Mouse (Mus musculus) cerebellum, postnatal 4 days (tissue): ENCODE results near the gene Olfr2.
"Not testable (repeated sequence)": the region's sequence is repeated elsewhere in the genome, so short reads cannot be mapped to it uniquely, and the experiment has no call there.

Experiments used
- DNase-seq, 2 experiments: peaks; one replicate each; pipeline ENCODE4 v3.0.0; 2022; ENCODE audit warnings: low spot score in 2 of 2, mixed read lengths in 1 of 2

Gene Olfr2

GRCm38 (mm10) chr7:107005972-107006371 is at the start of gene Olfr2:
Olfr2 (minus strand) TSS chr7:107006072.
- DNase-seq, result no peak

- DNase-seq, result no peak
These were observed 41.7 kb upstream of the Olfr2 start for GRCm38 (mm10) chr7:107047578-107047977.

DNA sequence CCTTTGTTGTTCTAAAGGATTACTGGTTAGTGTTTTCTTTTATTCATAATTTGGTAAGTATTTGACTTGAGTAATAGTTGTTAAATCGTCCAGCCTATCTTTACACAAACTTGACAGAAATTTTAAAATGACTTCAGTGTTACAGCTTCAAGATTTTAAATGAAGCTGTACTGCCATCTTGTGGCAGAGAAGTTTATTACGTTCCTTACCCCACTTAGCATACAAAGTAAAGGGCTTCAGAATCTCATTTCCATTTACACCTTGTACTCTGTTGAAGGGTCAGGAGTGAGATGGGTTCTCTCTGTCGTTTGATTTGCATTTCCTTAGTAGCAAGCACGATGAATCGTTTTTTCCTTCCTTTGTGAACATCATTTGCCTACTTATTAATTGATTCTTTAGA is 40.0 kb upstream of the Olfr2 start:
- peak in 1 of 2 experiments; percentile 50 for DNase-seq

DNA sequence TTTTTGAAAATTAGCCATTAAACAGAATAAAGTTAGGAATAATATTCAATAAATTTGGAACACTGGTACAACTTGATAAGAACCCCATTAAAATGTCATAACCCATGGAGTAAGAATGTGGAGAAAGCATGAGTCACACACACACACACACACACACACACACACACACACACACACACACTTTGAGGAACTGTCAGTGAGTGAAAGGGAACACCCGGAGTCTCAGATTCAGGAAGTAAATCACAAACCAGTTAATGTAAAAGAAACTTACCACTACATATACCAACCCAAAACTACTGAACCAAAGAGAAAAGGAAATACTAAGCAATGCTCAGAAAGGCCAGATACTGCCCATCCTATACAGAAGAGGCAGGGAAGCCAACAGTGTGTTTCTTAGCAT is 38.5 kb upstream of the Olfr2 start:
- no peak for DNase-seq

DNA sequence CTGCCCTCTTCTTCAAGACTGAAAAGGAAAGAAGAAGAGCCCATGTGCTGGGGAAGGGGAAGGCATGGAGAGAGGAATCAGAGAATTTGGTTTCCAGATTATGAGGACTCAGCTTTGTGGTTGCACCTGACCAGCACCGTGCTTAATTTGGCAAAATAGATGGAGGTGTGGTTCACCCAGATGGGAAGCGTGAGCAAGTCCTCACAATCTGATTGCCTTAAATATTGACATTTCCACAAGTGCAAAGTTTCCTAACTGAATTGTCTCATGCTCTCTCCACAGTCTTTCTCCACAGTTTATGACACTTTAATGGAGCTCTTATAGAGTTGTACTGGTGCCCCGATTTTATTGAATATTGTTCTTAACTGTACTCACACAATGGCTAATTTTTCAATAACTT is 37.3 kb upstream of the Olfr2 start:
- DNase-seq, result no peak

DNA sequence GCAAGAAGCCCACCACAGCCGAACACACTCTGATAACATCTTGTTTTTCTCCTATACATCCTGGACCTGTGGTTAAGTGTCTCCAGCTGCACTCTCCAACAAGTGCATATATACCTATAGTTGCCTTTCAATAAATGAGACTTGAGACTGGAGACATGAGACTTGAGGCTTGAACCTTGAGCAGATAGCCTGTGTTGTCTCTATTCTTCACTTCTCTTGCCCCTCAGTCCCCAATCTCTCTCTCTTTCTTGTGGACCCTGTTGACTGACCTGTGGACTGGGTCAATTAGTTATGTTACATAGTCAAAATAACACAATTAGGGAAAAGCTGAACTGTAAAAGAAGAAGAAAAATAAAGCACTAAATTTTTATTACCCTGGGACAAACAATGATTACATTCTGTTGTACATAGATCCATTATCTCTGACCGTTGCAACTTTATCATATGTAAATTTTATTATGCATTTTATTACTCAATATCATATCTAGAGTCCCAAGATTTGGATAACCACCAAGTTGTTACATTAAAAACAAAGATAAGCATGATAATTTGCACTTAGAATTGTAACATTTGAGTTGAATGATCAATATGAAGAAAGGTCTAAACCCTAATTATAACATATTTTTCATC is 34.2 kb upstream of the Olfr2 start:
- no peak for DNase-seq

DNA sequence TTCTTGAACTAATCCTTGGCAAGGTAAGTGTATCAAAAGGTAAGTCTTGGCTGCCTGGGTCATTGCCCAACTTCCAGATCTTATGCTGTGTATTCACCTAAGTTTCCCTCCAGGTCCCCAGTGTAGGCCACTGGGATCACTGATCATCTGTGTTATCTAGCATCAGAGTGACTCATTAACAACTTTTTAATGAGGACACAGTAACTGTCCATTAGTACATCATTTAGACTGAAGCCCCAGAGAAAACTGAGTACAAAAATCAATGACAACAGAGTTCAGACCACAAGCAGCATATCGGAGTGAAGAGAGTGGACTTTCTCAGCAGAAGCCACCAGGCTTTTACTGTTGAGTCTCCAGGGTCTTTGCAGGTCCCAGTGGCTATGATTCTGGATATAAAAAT is 25.0 kb upstream of the Olfr2 start, which contains the start of gene Olfr713:
Gene Olfr713, plus strand, starts transcription at position 301 of the 400 bp plus-strand sequence.
- DNase-seq, result no peak

DNA sequence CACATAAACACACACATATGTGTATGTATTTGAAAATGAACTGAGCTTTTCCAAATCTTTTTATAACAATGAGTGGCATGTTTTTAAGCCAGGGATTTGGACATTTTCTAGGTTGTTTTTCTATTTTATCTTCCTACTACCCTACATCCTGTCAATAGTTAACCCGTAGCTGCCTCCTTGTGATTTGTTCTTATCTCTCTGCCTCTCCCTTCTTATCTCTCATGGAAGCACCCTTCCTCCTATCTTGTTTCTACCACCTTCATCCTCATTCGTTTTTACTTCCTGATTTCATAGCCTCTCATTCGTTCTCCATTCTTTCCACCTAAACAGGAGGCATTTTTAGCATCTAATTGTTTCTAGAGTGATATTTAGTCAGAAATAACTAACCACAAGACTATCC is 1.7 kb downstream of the Olfr2 start:
- DNase-seq, result no peak

GRCm38 (mm10) chr7:107000798-107001197 is 5.1 kb downstream of the Olfr2 start:
- DNase-seq, result no peak

DNA sequence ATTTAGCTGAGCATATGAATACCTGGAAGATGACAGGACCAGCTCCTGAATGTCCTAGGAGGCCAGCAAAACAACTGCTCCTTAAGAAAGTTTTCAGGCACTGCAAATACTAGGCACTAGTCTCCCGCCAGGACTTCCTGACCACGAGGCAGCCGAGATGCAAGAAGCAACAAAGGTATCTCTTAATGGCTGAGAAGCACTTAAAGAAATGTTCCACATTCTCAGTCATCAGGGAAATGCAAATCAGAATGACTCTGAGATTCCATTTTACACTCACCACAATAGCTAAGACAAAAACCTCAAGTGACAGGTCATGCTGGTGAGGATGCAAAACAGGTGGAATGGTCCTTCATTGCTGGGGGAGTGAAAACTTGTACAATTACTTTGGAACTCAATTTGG is 20.6 kb downstream of the Olfr2 start:
- DNase-seq, result no peak

DNA sequence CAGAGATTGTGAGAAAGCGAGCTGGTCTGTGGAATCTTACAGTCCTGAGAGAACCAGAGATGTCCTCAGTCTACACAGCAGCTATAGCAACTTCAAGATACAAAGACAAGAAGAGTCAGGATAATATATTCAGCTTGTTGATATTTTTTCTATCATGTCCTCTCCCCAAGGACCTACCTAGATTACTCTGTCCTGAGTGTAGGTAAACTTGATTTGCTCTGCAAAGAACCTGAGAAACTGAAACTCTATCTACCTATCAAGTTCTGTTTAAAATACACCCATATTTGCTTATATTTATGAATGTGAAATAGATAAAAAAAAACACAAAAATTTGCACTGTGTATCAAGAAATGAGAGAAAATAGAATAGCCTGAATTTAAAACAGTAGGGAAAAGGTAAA is 30.5 kb downstream of the Olfr2 start, which contains the start of gene Olfr711:
Gene Olfr711, minus strand, starts transcription at position 101 of the 400 bp plus-strand sequence.
- DNase-seq, result no peak

DNA sequence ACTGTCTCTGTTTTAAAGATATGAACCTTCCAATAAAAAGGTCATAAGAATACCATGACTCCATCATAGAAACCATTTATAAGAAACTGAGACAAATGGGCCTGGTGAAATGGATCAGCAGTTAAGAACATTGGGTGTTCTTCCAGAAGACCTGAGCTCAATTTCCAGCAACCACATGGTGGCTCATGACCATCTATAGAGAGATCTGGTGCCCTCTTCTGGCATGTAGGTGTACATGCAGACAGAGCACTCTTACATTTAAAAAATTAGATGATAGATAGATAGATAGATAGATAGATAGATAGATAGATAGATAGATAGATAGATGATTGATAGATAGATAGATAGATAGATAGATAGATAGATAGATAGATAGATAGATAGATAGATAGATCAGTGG is 38.4 kb downstream of the Olfr2 start:
- DNase-seq, result not testable (repeated sequence)

GRCm38 (mm10) chr7:106963837-106964236 is 42.0 kb downstream of the Olfr2 start, which contains the start of gene Olfr6:
Olfr6 (minus strand) TSS chr7:106963937.
- DNase-seq, result no peak

DNA sequence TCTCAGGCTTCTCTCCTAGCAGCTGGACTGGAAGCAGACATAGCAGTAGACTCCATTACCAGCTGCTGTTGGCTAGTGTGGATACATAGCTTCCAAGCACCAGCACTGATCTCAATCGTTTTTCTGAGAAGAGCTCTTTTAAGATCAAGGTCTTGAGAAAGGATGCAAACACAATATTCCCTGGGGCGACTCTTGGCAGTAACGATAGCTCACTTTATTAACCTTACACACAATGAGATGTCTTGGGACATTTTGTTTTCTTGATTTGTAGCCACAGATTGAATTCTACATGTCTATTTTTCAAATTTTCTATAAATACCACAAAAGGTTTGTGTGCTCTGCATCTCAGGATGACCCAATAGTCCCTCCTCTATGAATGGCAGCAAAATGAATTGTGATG is 57.7 kb downstream of the Olfr2 start, which contains the start of gene Olfr710:
Gene Olfr710, minus strand, starts transcription at position 101 of the 400 bp plus-strand sequence.
- DNase-seq, result no peak
